Mouse (Mus musculus): ENCODE results near the gene B3gat3. TPM values are rescaled to one million over a fixed set of nuclear protein-coding genes. Genes with fewer than 3 reads are reported as not detected.

The B3gat3 gene
- total RNA-seq, 2 experiments from 2014 or later = 57.0 to 61.4 TPM

Other genes starting within 250 kb of the B3gat3 start
- 100 to 1,000 TPM; 186 to 208 TPM for gene Slc3a2, start 197.0 kb upstream of the B3gat3 start, total RNA-seq (2023)
- 10 to 100 TPM; 87.5 to 97.1 TPM for gene Wdr74, start 184.5 kb upstream of the B3gat3 start, total RNA-seq (2023)
- gene 1700092M07Rik, start 179.7 kb upstream of the B3gat3 start, total RNA-seq (2023) = 10 to 100 TPM; 11.8 to 13.2 TPM
- 100 to 1,000 TPM; 226 to 241 TPM for gene Stx5a, start 179.0 kb upstream of the B3gat3 start, total RNA-seq (2023)
- 100 to 1,000 TPM; 459 to 471 TPM for gene Nxf1, start 163.3 kb upstream of the B3gat3 start, total RNA-seq (2023)
- gene Tmem223, start 149.4 kb upstream of the B3gat3 start, total RNA-seq (2023) = 10 to 100 TPM; 46.9 to 48.0 TPM
- gene Tmem179b, start 145.9 kb upstream of the B3gat3 start, total RNA-seq (2023) = 10 to 100 TPM; 66.4 to 71.6 TPM
- gene Taf6l, start 134.0 kb upstream of the B3gat3 start, total RNA-seq (2023) = 10 to 100 TPM; 13.8 to 17.4 TPM
- gene Polr2g, start 121.8 kb upstream of the B3gat3 start, total RNA-seq (2023) = 10 to 100 TPM; 60.3 to 66.7 TPM
- gene Zbtb3, start 117.8 kb upstream of the B3gat3 start, total RNA-seq (2023) = 1 to 10 TPM in 1 of 2 experiments, under 1 TPM in 1; 0.99 to 1.1 TPM
- 10 to 100 TPM; 30.4 to 30.6 TPM for gene Ttc9c, start 101.0 kb upstream of the B3gat3 start, total RNA-seq (2023)
- gene Hnrnpul2, start 100.4 kb upstream of the B3gat3 start, total RNA-seq (2023) = 100 to 1,000 TPM; 105 to 110 TPM
- gene AC129217.1, start 90.6 kb upstream of the B3gat3 start, total RNA-seq (2023) = 10 to 100 TPM in 1 of 2 experiments, 1 to 10 TPM in 1; 2.4 to 17.5 TPM
- 10 to 100 TPM; 39.2 to 44.0 TPM for gene Bscl2, start 82.9 kb upstream of the B3gat3 start, total RNA-seq (2023)
- gene Gng3, start 81.2 kb upstream of the B3gat3 start, total RNA-seq (2023) = not detected
- 1 to 10 TPM in 1 of 2 experiments, under 1 TPM in 1; 0.96 to 1.5 TPM for gene Lrrn4cl, start 69.6 kb upstream of the B3gat3 start, total RNA-seq (2023)
- 100 to 1,000 TPM; 115 to 121 TPM for gene Ubxn1, start 48.9 kb upstream of the B3gat3 start, total RNA-seq (2023)
- gene Uqcc3, start 39.5 kb upstream of the B3gat3 start, total RNA-seq (2023) = 10 to 100 TPM; 33.0 to 39.5 TPM
- gene Lbhd1, start 36.6 kb upstream of the B3gat3 start, total RNA-seq (2023) = 10 to 100 TPM; 13.4 to 24.7 TPM
- not detected for gene Gm49403, start 36.4 kb upstream of the B3gat3 start, total RNA-seq (2023)
- gene 1810009A15Rik, start 31.5 kb upstream of the B3gat3 start, total RNA-seq (2023) = 10 to 100 TPM; 20.3 to 25.8 TPM
- gene Gm49416, start 31.4 kb upstream of the B3gat3 start, total RNA-seq (2023) = 1 to 10 TPM; 1.9 to 4.8 TPM
- gene Ints5, start 27.4 kb upstream of the B3gat3 start, total RNA-seq (2023) = 10 to 100 TPM; 23.9 to 26.9 TPM
- gene Ganab, start 22.3 kb upstream of the B3gat3 start, total RNA-seq (2023) = 100 to 1,000 TPM; 161 to 162 TPM
- gene Rom1, start 9.0 kb downstream of the B3gat3 start, total RNA-seq (2023) = 1 to 10 TPM; 5.8 to 6.1 TPM
- gene Eml3, start 9.2 kb downstream of the B3gat3 start, total RNA-seq (2023) = 10 to 100 TPM; 91.2 to 97.8 TPM
- gene Mta2, start 21.5 kb downstream of the B3gat3 start, total RNA-seq (2023) = 100 to 1,000 TPM; 206 to 212 TPM
- 10 to 100 TPM; 31.6 to 34.9 TPM for gene Tut1, start 33.5 kb downstream of the B3gat3 start, total RNA-seq (2023)
- gene Eef1g, start 46.7 kb downstream of the B3gat3 start, total RNA-seq (2023) = 100 to 1,000 TPM; 615 to 678 TPM
- 100 to 1,000 TPM; 113 to 135 TPM for gene Ahnak, start 68.9 kb downstream of the B3gat3 start, total RNA-seq (2023)
- gene Scgb1a1, start 167.6 kb downstream of the B3gat3 start, total RNA-seq (2023) = not detected
- 10 to 100 TPM; 12.4 to 13.2 TPM for gene Asrgl1, start 215.3 kb downstream of the B3gat3 start, total RNA-seq (2023)

Data from T-cell, adult 66 days (primary cell).